Mouse (Mus musculus) lung, embryonic 16.5 days (tissue): Measurements from ENCODE around the gene Rrad. TPM values are rescaled to one million over a fixed set of nuclear protein-coding genes. Genes with fewer than 3 reads are reported as not detected.
A peak's percentile ranks its signal among the peaks of the same experiment; 100 is the strongest.

ENCODE experiments used
- ATAC-seq: fragments of 200-750 bp; cut with Nextera tagmentation; 2 replicates; pipeline ENCODE4 v1.8.0; 2017; ENCODE audit warnings: low read depth, mild to moderate bottlenecking, moderate library complexity
- H3K27ac ChIP-seq: fragments of 300-500 bp; sonication (generic); 2 replicates; pipeline ENCODE4 v1.5.1; 2014; ENCODE audit warnings: mild to moderate bottlenecking, control low read depth, low read length
- H3K27me3 ChIP-seq: fragments of 300-500 bp; sonication (generic); 2 replicates; pipeline ENCODE4 v1.6.1; 2014; ENCODE audit warnings: low read depth, low read length, mixed read lengths; ENCODE audit not compliant: control insufficient read depth, insufficient read depth
- H3K36me3 ChIP-seq: fragments of 300-500 bp; sonication (generic); 2 replicates; pipeline ENCODE4 v1.6.1; 2014; ENCODE audit warnings: low read length; ENCODE audit not compliant: control insufficient read depth, insufficient read depth
- H3K4me1 ChIP-seq: fragments of 300-500 bp; sonication (generic); replicated peaks from 2 replicates; pipeline ENCODE4 v1.6.1; 2014; ENCODE audit warnings: low read length, mixed read lengths; ENCODE audit not compliant: control insufficient read depth, insufficient read depth
- H3K4me2 ChIP-seq: fragments of 300-500 bp; sonication (generic); 2 replicates; pipeline ENCODE4 v1.6.1; 2014; ENCODE audit warnings: low read depth, low read length, control low read depth
- H3K4me3 ChIP-seq: fragments of 300-500 bp; sonication (generic); 2 replicates; pipeline ENCODE4 v1.5.1; 2014; ENCODE audit warnings: mild to moderate bottlenecking, low read length, control low read depth
- H3K9ac ChIP-seq: fragments of 300-500 bp; sonication (generic); 2 replicates; pipeline ENCODE4 v1.6.1; 2014; ENCODE audit warnings: low read length, control low read depth
- H3K9me3 ChIP-seq: fragments of 300-500 bp; sonication (generic); 2 replicates; pipeline ENCODE4 v1.6.1; 2016; ENCODE audit warnings: low read length; ENCODE audit not compliant: control insufficient read depth
- whole genome bisulfite sequencing: fragments of 180-500 bp; shearing (Covaris S2); extraction: QIAGEN DNeasy Blood & Tissue Kit; methylation state at CpG from one replicate; pipeline ENCODE4 v1.1.7; 2014; 5-methylcytosine and 5-hydroxymethylcytosine counted together
- polyA plus RNA-seq: library from polyadenylated mRNA; unstranded; fragments of >200 nt; fragmentation: Nextera tagmentation; extraction: Ambion mirVana; gene quantifications from 2 replicates; pipeline ENCODE4 v1.2.1, GENCODE M21; 2015

Rrad gene
- polyA plus RNA-seq, 1 experiment from 2014 or later = 22.2 TPM

GRCm38 (mm10) chr8:104603245-104603593 lies 27.9 kb downstream of the Rrad start:
- H3K9me3 ChIP-seq = no peaks in the 10 kb centered on the region
- no peaks in the 10 kb centered on the region for H3K27me3 ChIP-seq
- H3K36me3 ChIP-seq = no peaks in the 10 kb centered on the region
- H3K27ac ChIP-seq = no peak overlapping the region
- H3K4me3 ChIP-seq = no peak overlapping the region
- H3K4me2 ChIP-seq = no peak overlapping the region
- ATAC-seq = no peak
- WGBS = 64% methylated on average over 4 of the region's 4 CpGs
- H3K4me1 ChIP-seq = peaks cover 7% of the 10 kb centered on the region
- H3K9ac ChIP-seq = 0 out of 2 replicates have a peak overlapping the region, but pooled peaks have one; percentile 6

- peak overlapping the region; percentile 38 for H3K9ac ChIP-seq
- ATAC-seq = peak; percentile 94
- no peaks in the 10 kb centered on the region for H3K27me3 ChIP-seq
- peak overlapping the region; percentile 34 for H3K4me3 ChIP-seq
- 18% methylated on average over 21 of the region's 21 CpGs for WGBS
- no peaks in the 10 kb centered on the region for H3K9me3 ChIP-seq
- H3K4me2 ChIP-seq = peak overlapping the region; percentile 53
- H3K36me3 ChIP-seq = no peaks in the 10 kb centered on the region
- no peak overlapping the region for H3K27ac ChIP-seq
- peaks cover 7% of the 10 kb centered on the region for H3K4me1 ChIP-seq
Measured at GRCm38 (mm10) chr8:104602468-104603244, 28.5 kb downstream of the Rrad start.

- no peak overlapping the region for H3K27ac ChIP-seq
- peak overlapping the region; percentile 34 for H3K4me3 ChIP-seq
- H3K9me3 ChIP-seq = no peaks in the 10 kb centered on the region
- ATAC-seq = peak; percentile 45; the same call in 1 of the 2 replicates
- peak overlapping the region; percentile 53 for H3K4me2 ChIP-seq
- 1% methylated on average over 12 of the region's 12 CpGs for WGBS
- no peaks in the 10 kb centered on the region for H3K36me3 ChIP-seq
- H3K4me1 ChIP-seq = peaks cover 7% of the 10 kb centered on the region
- peak overlapping the region; percentile 38 for H3K9ac ChIP-seq
- no peaks in the 10 kb centered on the region for H3K27me3 ChIP-seq
Measured at GRCm38 (mm10) chr8:104601941-104602371, 29.2 kb downstream of the Rrad start.

- H3K36me3 ChIP-seq = no peaks in the 10 kb centered on the region
- ATAC-seq = no peak
- no peak overlapping the region for H3K27ac ChIP-seq
- peaks cover 7% of the 10 kb centered on the region for H3K4me1 ChIP-seq
- H3K27me3 ChIP-seq = no peaks in the 10 kb centered on the region
- peak overlapping the region; percentile 34; the same call in 1 of the 2 replicates for H3K4me3 ChIP-seq
- H3K4me2 ChIP-seq = peak overlapping the region; percentile 53
- no peak overlapping the region; the same call in 1 of the 2 replicates for H3K9ac ChIP-seq
- 28% methylated on average over 7 of the region's 7 CpGs for WGBS
- H3K9me3 ChIP-seq = no peaks in the 10 kb centered on the region
Measured at GRCm38 (mm10) chr8:104601386-104601785, 29.7 kb downstream of the Rrad start.

- WGBS = 29% methylated on average over 6 of the region's 6 CpGs
- peaks cover 8% of the 10 kb centered on the region for H3K36me3 ChIP-seq
- no peak for ATAC-seq
Measured at GRCm38 (mm10) chr8:104598496-104598895, 32.6 kb downstream of the Rrad start.

GRCm38 (mm10) chr8:104597656-104598055 lies 33.5 kb downstream of the Rrad start:
- Histone ChIP-seq H3K9me3 (no peaks in the 10 kb centered on the region), H3K4me3 (no peak overlapping the region), H3K4me2 (no peak overlapping the region), H3K9ac (no peak overlapping the region), H3K27ac (no peak overlapping the region), H3K4me1 (peaks cover 10% of the 10 kb centered on the region), H3K27me3 (no peaks in the 10 kb centered on the region), H3K36me3 (peaks cover 8% of the 10 kb centered on the region)
- ATAC-seq = no peak
- WGBS = 61% methylated on average over 6 of the region's 6 CpGs

More at GRCm38 (mm10) chr8:104598496-104598895, 32.6 kb downstream of the Rrad start:
- Histone ChIP-seq H3K4me3 (no peak overlapping the region), H3K4me2 (no peak overlapping the region), H3K27ac (no peak overlapping the region), H3K4me1 (peaks cover 10% of the 10 kb centered on the region), H3K9me3 (no peaks in the 10 kb centered on the region), H3K9ac (no peak overlapping the region), H3K27me3 (no peaks in the 10 kb centered on the region)

GRCm38 (mm10) chr8:104595773-104596536 lies 35.2 kb downstream of the Rrad start:
- ATAC-seq = no peak
- Histone ChIP-seq H3K4me1 (peaks cover 8% of the 10 kb centered on the region), H3K9me3 (no peaks in the 10 kb centered on the region), H3K9ac (no peak overlapping the region), H3K4me2 (no peak overlapping the region), H3K4me3 (no peak overlapping the region), H3K27me3 (no peaks in the 10 kb centered on the region), H3K36me3 (peaks cover 8% of the 10 kb centered on the region), H3K27ac (no peak overlapping the region)
- WGBS = 76% methylated on average over 21 of the region's 21 CpGs

- no peak overlapping the region for H3K27ac ChIP-seq
- ATAC-seq = no peak
- peaks cover 8% of the 10 kb centered on the region for H3K36me3 ChIP-seq
- peaks cover 8% of the 10 kb centered on the region for H3K4me1 ChIP-seq
- H3K9ac ChIP-seq = no peak overlapping the region
- H3K4me3 ChIP-seq = no peak overlapping the region
- no peaks in the 10 kb centered on the region for H3K9me3 ChIP-seq
- no peak overlapping the region for H3K4me2 ChIP-seq
- WGBS = 92% methylated on average over 19 of the region's 19 CpGs
- no peaks in the 10 kb centered on the region for H3K27me3 ChIP-seq
Measured at GRCm38 (mm10) chr8:104594611-104595362, 36.3 kb downstream of the Rrad start.
